Mouse (Mus musculus) C2C12 (cell line): Measurements from ENCODE around the gene Taf6l. TPM values are rescaled to one million over a fixed set of nuclear protein-coding genes. Genes with fewer than 3 reads are reported as not detected.
A peak's percentile ranks its signal among the peaks of the same experiment; 100 is the strongest.

Experiments used
- H3K27me3 ChIP-seq: one replicate; pipeline ENCODE4 v1.6.1; 2011; ENCODE audit not compliant: control insufficient read depth, insufficient read depth, insufficient read length
- H3K36me3 ChIP-seq: one replicate; pipeline ENCODE4 v1.6.1; 2011; ENCODE audit not compliant: control insufficient read depth, insufficient read depth
- H3K4me3 ChIP-seq: one replicate; pipeline ENCODE4 v1.5.1; 2011; ENCODE audit warnings: mild to moderate bottlenecking, control low read depth; ENCODE audit not compliant: poor library complexity, insufficient read depth, severe bottlenecking
- H3K79me2 ChIP-seq: one replicate; pipeline ENCODE4 v1.6.1; 2011; ENCODE audit not compliant: control insufficient read depth, insufficient read depth
- H3K79me3 ChIP-seq: one replicate; pipeline ENCODE4 v1.6.1; 2011; ENCODE audit warnings: low read depth, control low read depth
- H3ac ChIP-seq: one replicate; pipeline ENCODE3; 2011; ENCODE audit warnings: low read depth; ENCODE audit not compliant: control insufficient read depth, insufficient read length
- CEBPB ChIP-seq: IDR thresholded peaks from one replicate; pipeline ENCODE4 v1.6.1; 2011; ENCODE audit warnings: low read depth, mild to moderate bottlenecking, control low read depth, moderate library complexity
- CTCF ChIP-seq: IDR thresholded peaks from one replicate; pipeline ENCODE4 v1.5.1; 2011; ENCODE audit not compliant: control insufficient read depth, insufficient read depth, insufficient read length
- FOSL1 ChIP-seq: IDR thresholded peaks from one replicate; pipeline ENCODE4 v1.8.0; 2011; ENCODE audit warnings: mild to moderate bottlenecking, low read length; ENCODE audit not compliant: poor library complexity, insufficient read depth, severe bottlenecking
- MAX ChIP-seq: IDR thresholded peaks from one replicate; pipeline ENCODE4 v1.6.1; 2011; ENCODE audit warnings: mild to moderate bottlenecking, control low read depth
- MYOD1 ChIP-seq: IDR thresholded peaks from one replicate; pipeline ENCODE4 v1.6.1; 2011; ENCODE audit warnings: low read depth; ENCODE audit not compliant: control insufficient read depth, insufficient read length
- MYOG ChIP-seq: IDR thresholded peaks from one replicate; pipeline ENCODE4 v1.6.1; 2011; ENCODE audit not compliant: control insufficient read depth, insufficient read length; ENCODE audit errors: extremely low read depth
- USF1 ChIP-seq: IDR thresholded peaks from one replicate; pipeline ENCODE4 v1.6.1; 2011; ENCODE audit warnings: low read depth, mild to moderate bottlenecking, control low read depth, moderate library complexity
- polyA plus RNA-seq: library from polyadenylated mRNA; unstranded; fragments of >200 nt; fragmentation: generic; extraction: Trizol; gene quantifications from one replicate; pipeline ENCODE4 v1.2.1, GENCODE M21; 2012; ENCODE audit warnings: missing spikeins

Gene Taf6l
- polyA plus RNA-seq, 1 experiment, result 28.5 TPM

DNA sequence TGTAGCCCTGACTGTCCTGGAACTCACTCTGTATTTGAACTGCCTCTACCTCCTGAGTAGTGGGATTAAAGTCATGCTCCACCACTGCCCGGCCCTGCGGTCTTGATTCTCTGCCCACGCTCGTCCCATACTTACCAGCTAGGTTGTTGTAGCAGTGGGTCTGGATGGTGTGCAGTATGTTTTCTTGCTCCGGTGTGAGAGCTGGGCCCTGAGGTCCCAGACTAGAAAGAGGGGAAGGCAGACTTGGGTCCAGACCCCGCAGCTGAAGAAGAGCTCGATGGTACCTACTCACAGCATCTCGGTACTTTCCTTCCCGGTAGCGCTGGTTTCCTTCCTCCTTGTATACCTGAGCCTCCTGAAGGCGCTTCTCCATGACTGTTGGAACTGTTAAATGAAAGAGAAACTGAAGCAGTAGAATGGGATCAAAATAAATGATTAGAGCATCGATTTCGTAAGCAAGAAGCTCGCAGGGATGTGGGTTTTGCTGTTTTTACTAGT lies 32.1 kb upstream of the Taf6l start:
- TF ChIP-seq FOSL1 (no peak), MAX (no peak), CEBPB (no peak), CTCF (no peak), USF1 (no peak), MYOG (no peak), MYOD1 (no peak)

DNA sequence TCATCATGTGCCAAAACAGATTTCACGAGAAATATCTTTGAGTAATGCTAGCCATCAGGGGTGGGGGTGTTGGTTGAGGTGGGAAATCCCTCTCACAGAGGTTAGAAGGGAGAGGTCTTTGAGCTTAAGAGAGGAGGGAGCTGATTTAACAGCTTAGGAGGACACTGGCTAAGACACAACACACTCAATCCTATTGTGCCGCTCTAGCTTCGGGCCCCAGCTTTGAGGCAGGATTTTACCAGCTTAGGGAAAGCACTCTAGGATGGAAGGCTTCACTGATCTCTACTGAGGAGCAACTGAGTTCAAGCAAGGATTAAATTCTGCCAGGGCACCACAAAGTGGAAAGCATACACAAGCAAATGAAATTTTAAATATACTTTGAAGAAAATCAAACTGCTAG lies 30.8 kb upstream of the Taf6l start:
- Histone ChIP-seq H3K79me2 (peaks cover 88% of the 10 kb centered on the region), H3ac (peak overlapping the region; percentile 28), H3K4me3 (no peak overlapping the region), H3K36me3 (peaks cover 56% of the 10 kb centered on the region), H3K79me3 (peaks cover 52% of the 10 kb centered on the region), H3K27me3 (no peaks in the 10 kb centered on the region)
- TF ChIP-seq MYOG, result no peak
- no peak for TF ChIP-seq MAX
- no peak for TF ChIP-seq CTCF
- no peak for TF ChIP-seq FOSL1
- no peak for TF ChIP-seq USF1
- TF ChIP-seq CEBPB, result no peak
- TF ChIP-seq MYOD1, result no peak

More for the DNA sequence above, 32.1 kb upstream of the Taf6l start:
- Histone ChIP-seq H3K36me3 (peaks cover 54% of the 10 kb centered on the region), H3K79me2 (peaks cover 88% of the 10 kb centered on the region), H3ac (peak overlapping the region; percentile 96), H3K4me3 (peak overlapping the region; percentile 99), H3K79me3 (peaks cover 66% of the 10 kb centered on the region), H3K27me3 (no peaks in the 10 kb centered on the region)

DNA sequence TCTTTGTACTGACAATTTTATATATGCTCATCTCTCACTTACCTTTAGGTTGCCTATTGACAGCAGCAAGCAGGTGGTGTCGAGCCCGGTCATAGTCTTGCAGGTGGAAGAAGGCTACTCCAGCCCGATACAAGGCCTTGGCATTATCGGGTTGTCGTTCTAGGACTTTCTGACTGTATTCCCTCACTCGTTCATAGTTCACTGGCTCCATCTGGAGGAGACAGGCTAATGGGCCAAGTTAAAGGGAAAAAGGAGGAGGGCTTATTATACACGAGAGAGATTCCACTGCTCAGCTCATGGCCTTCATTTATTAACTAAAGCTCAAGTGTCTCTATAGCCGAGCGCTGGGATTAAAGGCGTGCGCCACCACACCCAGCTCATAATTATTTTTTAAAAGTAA lies 29.6 kb upstream of the Taf6l start:
- Histone ChIP-seq H3K79me2 (peaks cover 77% of the 10 kb centered on the region), H3ac (no peak overlapping the region), H3K4me3 (no peak overlapping the region), H3K79me3 (peaks cover 46% of the 10 kb centered on the region), H3K27me3 (no peaks in the 10 kb centered on the region), H3K36me3 (peaks cover 61% of the 10 kb centered on the region)
- TF ChIP-seq USF1 (no peak), CEBPB (no peak), MYOG (no peak), FOSL1 (no peak), MAX (no peak), MYOD1 (no peak), CTCF (no peak)

DNA sequence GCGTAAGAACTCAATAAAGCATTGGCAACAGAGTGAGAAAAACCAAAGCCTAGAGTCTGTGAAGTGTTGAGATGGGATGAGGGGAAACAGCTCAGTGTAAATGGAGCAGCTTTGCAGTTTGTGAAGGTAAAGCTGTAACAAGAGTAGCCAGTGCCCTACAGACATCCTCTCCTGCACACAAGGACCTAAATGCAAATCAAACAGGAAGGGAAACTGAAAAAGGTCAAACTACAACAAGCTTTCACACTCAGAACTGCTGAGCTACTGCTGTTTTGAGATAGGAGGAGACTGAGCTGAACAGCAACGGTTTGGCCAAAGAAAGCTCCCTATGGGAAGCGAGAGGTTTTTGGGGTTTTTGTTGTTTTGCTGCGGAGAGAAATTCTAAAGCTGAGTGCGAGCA lies 20.6 kb upstream of the Taf6l start:
- no peak overlapping the region for H3ac ChIP-seq
- H3K79me2 ChIP-seq, result peaks cover 7% of the 10 kb centered on the region
- H3K36me3 ChIP-seq, result peaks cover 67% of the 10 kb centered on the region
- no peaks in the 10 kb centered on the region for H3K27me3 ChIP-seq
- no peak overlapping the region for H3K4me3 ChIP-seq
- H3K79me3 ChIP-seq, result peaks cover 10% of the 10 kb centered on the region
- TF ChIP-seq MYOD1 (no peak), MYOG (no peak), FOSL1 (no peak), USF1 (no peak), MAX (no peak), CEBPB (no peak), CTCF (no peak)

DNA sequence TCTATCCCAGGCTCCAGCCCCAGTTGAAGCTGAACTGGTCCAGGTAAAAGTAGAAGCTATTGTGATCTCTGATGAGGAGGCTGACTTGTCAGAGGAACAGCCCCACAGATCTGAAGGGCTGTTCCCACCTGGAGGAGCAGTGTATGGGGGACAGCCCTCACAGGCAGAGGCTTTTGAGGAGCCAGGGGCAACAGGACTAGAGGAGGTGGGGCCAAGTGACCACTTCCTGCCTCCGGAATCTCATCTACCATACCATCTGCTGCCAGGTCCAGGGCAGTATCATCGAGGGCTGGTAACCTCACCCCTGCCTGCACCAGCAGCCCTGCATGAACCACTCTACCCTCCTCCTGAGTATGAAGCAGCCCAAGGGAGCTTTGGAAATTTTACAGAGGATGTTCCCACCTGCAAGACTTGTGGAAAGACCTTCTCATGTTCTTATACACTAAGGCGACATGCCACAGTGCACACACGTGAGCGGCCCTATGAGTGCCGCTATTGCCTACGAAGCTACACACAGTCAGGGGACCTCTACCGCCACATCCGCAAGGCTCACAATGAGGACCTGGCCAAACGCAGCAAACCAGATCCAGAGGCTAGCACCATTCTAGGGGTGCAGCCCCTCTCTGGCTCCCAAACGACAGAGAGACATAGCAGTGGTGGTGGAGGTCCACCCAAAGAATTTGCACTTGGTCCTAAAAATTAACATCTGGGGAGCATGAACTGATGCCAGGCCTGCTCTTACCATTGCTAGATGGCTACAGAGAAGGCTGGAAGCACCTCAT lies 17.9 kb upstream of the Taf6l start:
- H3K4me3 ChIP-seq, result no peak overlapping the region
- H3K27me3 ChIP-seq, result no peaks in the 10 kb centered on the region
- H3K79me3 ChIP-seq, result peaks cover 5% of the 10 kb centered on the region
- H3K36me3 ChIP-seq, result peaks cover 40% of the 10 kb centered on the region
- TF ChIP-seq CEBPB (no peak), CTCF (no peak), USF1 (no peak), MYOG (no peak), MYOD1 (no peak), MAX (no peak), FOSL1 (no peak)
- H3ac ChIP-seq, result no peak overlapping the region
- H3K79me2 ChIP-seq, result no peaks in the 10 kb centered on the region
